28 mouse cellular contexts compared by ENCODE assay signal in the genomic region with DNA sequence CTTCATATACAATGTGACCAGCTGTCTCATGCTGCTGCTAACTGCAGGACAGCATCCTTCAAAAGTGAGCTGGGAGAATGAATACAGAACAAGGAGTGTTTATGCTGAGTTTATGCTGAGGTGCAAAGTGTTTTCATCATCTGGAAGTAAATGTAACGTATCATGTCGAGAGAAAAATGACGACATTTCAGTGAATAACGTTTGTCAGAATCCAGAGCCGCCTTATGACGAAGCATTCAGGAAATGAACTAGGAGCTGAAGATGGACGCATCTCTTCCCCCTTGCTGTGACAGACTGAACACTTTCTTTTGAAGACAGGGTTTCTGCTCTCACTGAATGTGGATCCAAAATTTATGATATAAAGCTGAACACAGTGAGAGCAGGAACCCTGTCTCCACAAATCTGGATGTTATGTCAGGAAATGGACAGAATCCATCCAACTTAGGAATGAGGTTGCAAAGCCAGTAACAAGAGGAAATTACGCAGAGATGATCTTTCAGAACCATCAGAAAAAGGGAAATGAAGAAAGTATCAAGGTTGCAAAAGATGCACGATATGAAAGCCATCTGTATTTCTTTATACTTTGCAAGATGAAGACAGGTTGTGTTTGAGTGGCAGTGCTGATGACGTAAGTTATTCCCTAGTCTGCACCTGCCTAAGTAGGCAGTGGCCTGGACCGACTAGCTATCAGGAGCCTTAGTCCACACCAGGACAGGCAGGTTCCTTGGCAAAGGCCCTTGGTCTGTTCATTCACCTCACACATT.
DNase-seq lines count a peak whose midpoint lies in the region; ATAC-seq and TF ChIP-seq lines count a peak whose summit lies in the region.
"Had no signal": no experiment of that assay in that cellular context is flagged by ENCODE, and none has a peak within 500 bp of the region (broad histone marks: within the 10 kb centered on the region; RNA-seq: fewer than 3 reads in every experiment).

No protein-coding gene starts in this region.

- no peak for ATAC-seq in liver, postnatal 0 days
- peak; percentile 88 for ATAC-seq in granulocyte monocyte progenitor cell, adult 5-6 weeks (replicated peaks; ENCODE audit: poor library complexity, severe bottlenecking)
- ATAC-seq in megakaryocyte progenitor cell, adult 5-6 weeks (replicated peaks; ENCODE audit: poor library complexity), result peak; percentile 81
- no peak for ATAC-seq in hindbrain, embryonic 12.5 days (ENCODE audit: low FRiP score)
- ATAC-seq: forebrain, embryonic 13.5 days; forebrain, embryonic 16.5 days; Patski had no signal

- TF ChIP-seq CTCF in liver, postnatal 0 days (IDR thresholded peaks at IDR 0.05; ENCODE audit: low read depth), result no peak

- H3K36me3 ChIP-seq in liver, postnatal 0 days (replicated peaks; ENCODE audit: insufficient read depth, low read length), result no peaks in the 10 kb centered on the region
- H3K36me3 ChIP-seq in hindbrain, embryonic 12.5 days, result peaks cover 2% of the 10 kb centered on the region; the same call in 1 of the 2 replicates
- H3K36me3 ChIP-seq: heart, embryonic 12.5 days; hindbrain, embryonic 15.5 days had no signal

- no peaks in the 10 kb centered on the region for H3K9me3 ChIP-seq in liver, postnatal 0 days (ENCODE audit: low read length)
- H3K9me3 ChIP-seq in hindbrain, embryonic 12.5 days (replicated peaks), result no peaks in the 10 kb centered on the region
- H3K9me3 ChIP-seq: forebrain, embryonic 10.5 days; forebrain, embryonic 13.5 days; G1E; heart, embryonic 12.5 days; heart, embryonic 15.5 days; hindbrain, embryonic 15.5 days had no signal

- no peak overlapping the region for H3K4me2 ChIP-seq in liver, postnatal 0 days (ENCODE audit: low read depth, low read length)
- H3K4me2 ChIP-seq in hindbrain, embryonic 12.5 days (replicated peaks), result no peak overlapping the region
- H3K4me2 ChIP-seq: forebrain, embryonic 13.5 days; heart, embryonic 12.5 days; heart, embryonic 15.5 days; hindbrain, embryonic 15.5 days had no signal

- DNase-seq in liver, postnatal 0 days, result no peak
- DNase-seq in liver (no peak), 416B (ENCODE audit: low read depth) (peak; percentile 47)
- no peak for DNase-seq in natural killer cell, adult 2 months (ENCODE audit: low spot score in 2 of 2)
- DNase-seq in heart, adult 18-20 months, result no peak
- DNase-seq: adrenal gland, postnatal 10 days; adrenal gland, postnatal 36 days; B cell, adult 2 months; cerebellum, adult 11 months; cerebellum, adult 8-10 months; cerebellum, postnatal 10 days; cerebellum, postnatal 36 days; gastrocnemius, postnatal 10 days; gastrocnemius, postnatal 36 days; heart, postnatal 10 days; heart, postnatal 36 days had no signal

- no peak overlapping the region for H3K4me3 ChIP-seq in liver, postnatal 0 days (ENCODE audit: low read depth, low read length)
- no peak overlapping the region for H3K4me3 ChIP-seq in hindbrain, embryonic 12.5 days
- H3K4me3 ChIP-seq: forebrain, embryonic 10.5 days; forebrain, embryonic 13.5 days; heart, embryonic 12.5 days; heart, embryonic 15.5 days; hindbrain, embryonic 15.5 days had no signal

- H3K9ac ChIP-seq in liver, postnatal 0 days (replicated peaks), result no peak overlapping the region
- no peak overlapping the region for H3K9ac ChIP-seq in hindbrain, embryonic 12.5 days
- H3K9ac ChIP-seq: forebrain, embryonic 13.5 days; heart, embryonic 12.5 days; heart, embryonic 15.5 days; hindbrain, embryonic 15.5 days had no signal

- 63% methylated on average over 11 of the region's 11 CpGs for WGBS in liver, postnatal 0 days (ENCODE audit: insufficient replicate concordance)
- 87% methylated on average over 11 of the region's 11 CpGs for WGBS in hindbrain, embryonic 12.5 days

- H3K27me3 ChIP-seq in liver, postnatal 0 days (ENCODE audit: insufficient read depth, low read length), result no peaks in the 10 kb centered on the region
- no peaks in the 10 kb centered on the region for H3K27me3 ChIP-seq in hindbrain, embryonic 12.5 days
- H3K27me3 ChIP-seq: CH12.LX; forebrain, embryonic 13.5 days; heart, embryonic 12.5 days; heart, embryonic 15.5 days; hindbrain, embryonic 15.5 days; Patski had no signal

- TF ChIP-seq EP300 in liver, postnatal 0 days (IDR thresholded peaks at IDR 0.05; ENCODE audit: low read depth), result no peak

- H3K4me1 ChIP-seq in liver, postnatal 0 days (ENCODE audit: insufficient read depth), result no peaks in the 10 kb centered on the region
- 0 out of 2 replicates have a peak, but pooled peaks cover 3% of the 10 kb centered on the region for H3K4me1 ChIP-seq in hindbrain, embryonic 12.5 days
- H3K4me1 ChIP-seq: forebrain, embryonic 13.5 days; heart, embryonic 12.5 days; heart, embryonic 15.5 days; hindbrain, embryonic 15.5 days had no signal

- H3K27ac ChIP-seq in liver, postnatal 0 days (ENCODE audit: low read depth), result peak overlapping the region; percentile 36; the same call in 1 of the 2 replicates
- H3K27ac ChIP-seq in hindbrain, embryonic 12.5 days, result no peak overlapping the region
- H3K27ac ChIP-seq: forebrain, embryonic 10.5 days; forebrain, embryonic 13.5 days; heart, embryonic 15.5 days; hindbrain, embryonic 15.5 days had no signal

Comparison
In these comparisons a context has a peak if more than half of its experiments do, and no peak if none do; other contexts are left out.
1. ATAC-seq: peak in granulocyte monocyte progenitor cell, adult 5-6 weeks (single experiment) and megakaryocyte progenitor cell, adult 5-6 weeks (single experiment); none in liver, postnatal 0 days (single experiment) and hindbrain, embryonic 12.5 days (single experiment).